Mouse (Mus musculus) forebrain, postnatal 0 days (tissue): ENCODE data around the gene Impdh1. TPM values are rescaled to one million over a fixed set of nuclear protein-coding genes. Genes with fewer than 3 reads are reported as not detected.

Experiments
- ATAC-seq: fragments of 200-750 bp; cut with Nextera tagmentation; 2 replicates; pipeline ENCODE4 v1.8.0; 2017; ENCODE audit warnings: mild to moderate bottlenecking, moderate library complexity
- DNase-seq: peaks from one replicate; pipeline ENCODE4 v3.0.0-alpha.2; 2015
- H3K27ac ChIP-seq: fragments of 300-500 bp; sonication (generic); 2 replicates; pipeline ENCODE4 v1.5.1; 2014; ENCODE audit warnings: low read depth, mild to moderate bottlenecking, antibody characterized with exemption, low read length, moderate library complexity, mixed read lengths
- H3K27me3 ChIP-seq: fragments of 300-500 bp; sonication (generic); 2 replicates; pipeline ENCODE4 v1.6.1; 2014; ENCODE audit warnings: mild to moderate bottlenecking, low read length, mixed read lengths; ENCODE audit not compliant: insufficient read depth
- H3K36me3 ChIP-seq: fragments of 300-500 bp; sonication (generic); 2 replicates; pipeline ENCODE4 v1.6.1; 2014; ENCODE audit warnings: mild to moderate bottlenecking, moderate library complexity; ENCODE audit not compliant: insufficient read depth
- H3K4me1 ChIP-seq: fragments of 300-500 bp; sonication (generic); 2 replicates; pipeline ENCODE4 v1.6.1; 2014; ENCODE audit warnings: antibody characterized with exemption; ENCODE audit not compliant: insufficient read depth
- H3K4me2 ChIP-seq: fragments of 300-500 bp; sonication (generic); 2 replicates; pipeline ENCODE4 v1.6.1; 2014; ENCODE audit warnings: low read depth, mild to moderate bottlenecking, moderate library complexity
- H3K4me3 ChIP-seq: fragments of 300-500 bp; sonication (generic); 2 replicates; pipeline ENCODE4 v1.5.1; 2014; ENCODE audit warnings: low read depth, low read length, mixed read lengths
- H3K9ac ChIP-seq: fragments of 300-500 bp; sonication (generic); 2 replicates; pipeline ENCODE4 v1.6.1; 2014; ENCODE audit warnings: mild to moderate bottlenecking
- H3K9me3 ChIP-seq: fragments of 300-500 bp; sonication (generic); 2 replicates; pipeline ENCODE4 v1.6.1; 2016; ENCODE audit warnings: low read length
- CTCF ChIP-seq: sonication (generic); IDR thresholded peaks from 2 replicates; pipeline ENCODE4 v1.5.1; 2016; ENCODE audit warnings: antibody characterized with exemption, control low read depth, low read depth
- WGBS: fragments of 180-500 bp; shearing (Covaris S2); extraction: QIAGEN DNeasy Blood & Tissue Kit; methylation state at CpG from one replicate; pipeline ENCODE4 v1.1.7; 2014; 5-methylcytosine and 5-hydroxymethylcytosine counted together
- polyA plus RNA-seq: library from polyadenylated mRNA; unstranded; fragments of >200 nt; fragmentation: Nextera tagmentation; extraction: Ambion mirVana; gene quantifications from 2 replicates; pipeline ENCODE4 v1.2.1, GENCODE M21; 2015
- total RNA-seq: library from RNA; depleted of rRNA; stranded (reverse); fragments of >200 nt; gene quantifications from 2 replicates; pipeline ENCODE4 v1.2.3, GENCODE M21; 2014

Impdh1 gene
- total and polyA plus RNA-seq, 2 experiments from 2014 or later, result 27.2 to 65.9 TPM

- no peaks in the 10 kb centered on the region for H3K36me3 ChIP-seq
- no peaks in the 10 kb centered on the region for H3K27me3 ChIP-seq
- DNase-seq, result no peak
- no peak overlapping the region for H3K27ac ChIP-seq
- H3K9ac ChIP-seq, result no peak overlapping the region
- H3K9me3 ChIP-seq, result no peaks in the 10 kb centered on the region
- H3K4me2 ChIP-seq, result no peak overlapping the region
- H3K4me3 ChIP-seq, result no peak overlapping the region
- no peaks in the 10 kb centered on the region for H3K4me1 ChIP-seq
- no peak for TF ChIP-seq CTCF
- ATAC-seq, result no peak
- 86% methylated on average over 3 of the region's 3 CpGs for WGBS
Observed at GRCm38 (mm10) chr6:29246183-29246582, 30.0 kb upstream of the Impdh1 start.

GRCm38 (mm10) chr6:29245272-29246120 lies 29.3 kb upstream of the Impdh1 start:
- Histone ChIP-seq H3K27ac (no peak overlapping the region), H3K36me3 (no peaks in the 10 kb centered on the region), H3K4me1 (no peaks in the 10 kb centered on the region), H3K4me3 (no peak overlapping the region), H3K9me3 (no peaks in the 10 kb centered on the region), H3K4me2 (no peak overlapping the region), H3K27me3 (no peaks in the 10 kb centered on the region), H3K9ac (no peak overlapping the region)
- DNase-seq, result no peak
- ATAC-seq, result no peak
- TF ChIP-seq CTCF, result no peak
- 88% methylated on average over 14 of the region's 14 CpGs for WGBS

DNA sequence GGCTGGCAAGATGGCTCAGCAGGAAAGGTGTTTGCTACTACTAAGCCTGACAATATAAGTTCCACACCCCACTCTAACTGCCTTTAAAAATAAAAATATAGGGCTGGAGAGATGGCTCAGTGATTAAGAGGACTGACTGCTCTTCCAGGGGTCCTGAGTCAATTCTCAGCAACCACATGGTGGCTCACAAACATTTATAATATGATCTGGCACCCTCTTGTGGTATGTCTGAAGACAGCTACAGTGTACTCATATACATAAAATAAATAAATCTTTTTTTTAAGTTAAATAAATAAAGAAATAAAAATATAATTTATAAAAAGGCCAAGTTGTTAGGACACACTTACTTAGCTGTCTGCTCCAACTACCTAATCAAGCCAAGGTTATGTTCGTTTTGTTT lies 26.1 kb upstream of the Impdh1 start:
- peak; percentile 27 for TF ChIP-seq CTCF
- no peak overlapping the region for H3K9ac ChIP-seq
- no peak for ATAC-seq
- H3K9me3 ChIP-seq, result no peaks in the 10 kb centered on the region
- no peak overlapping the region for H3K4me2 ChIP-seq
- H3K27ac ChIP-seq, result no peak overlapping the region
- no peak overlapping the region for H3K4me3 ChIP-seq
- no peaks in the 10 kb centered on the region for H3K36me3 ChIP-seq
- H3K27me3 ChIP-seq, result no peaks in the 10 kb centered on the region
- H3K4me1 ChIP-seq, result no peaks in the 10 kb centered on the region
- no peak for DNase-seq
- WGBS, result 65% methylated on average over 1 of the region's 1 CpGs

DNA sequence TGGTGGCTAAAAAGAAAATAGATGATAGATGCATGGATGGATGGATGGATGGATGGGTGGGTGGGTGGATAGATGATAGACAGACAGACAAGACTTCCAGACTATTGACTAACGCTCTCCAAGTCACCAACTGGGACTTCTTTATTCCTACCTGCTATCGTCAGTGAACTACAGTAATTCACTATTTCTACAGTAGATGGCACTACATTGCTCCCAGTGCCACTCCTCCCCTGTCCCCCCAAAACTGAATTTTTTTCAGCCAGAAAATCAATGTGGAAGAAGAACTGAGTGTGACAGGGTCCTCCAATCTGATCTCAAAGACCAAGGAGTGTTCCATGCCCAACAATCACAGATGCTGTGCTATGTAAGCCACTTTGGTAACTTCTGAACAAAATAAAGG lies 25.5 kb upstream of the Impdh1 start:
- no peaks in the 10 kb centered on the region for H3K9me3 ChIP-seq
- H3K27ac ChIP-seq, result no peak overlapping the region
- H3K4me1 ChIP-seq, result no peaks in the 10 kb centered on the region
- no peaks in the 10 kb centered on the region for H3K27me3 ChIP-seq
- no peak overlapping the region for H3K9ac ChIP-seq
- no peak overlapping the region for H3K4me2 ChIP-seq
- ATAC-seq (no peak), DNase-seq (no peak)
- no peaks in the 10 kb centered on the region for H3K36me3 ChIP-seq
- no peak overlapping the region for H3K4me3 ChIP-seq
- no peak; the same call in 1 of the 2 replicates for TF ChIP-seq CTCF
- 36% methylated on average over 2 of the region's 2 CpGs for WGBS

DNA sequence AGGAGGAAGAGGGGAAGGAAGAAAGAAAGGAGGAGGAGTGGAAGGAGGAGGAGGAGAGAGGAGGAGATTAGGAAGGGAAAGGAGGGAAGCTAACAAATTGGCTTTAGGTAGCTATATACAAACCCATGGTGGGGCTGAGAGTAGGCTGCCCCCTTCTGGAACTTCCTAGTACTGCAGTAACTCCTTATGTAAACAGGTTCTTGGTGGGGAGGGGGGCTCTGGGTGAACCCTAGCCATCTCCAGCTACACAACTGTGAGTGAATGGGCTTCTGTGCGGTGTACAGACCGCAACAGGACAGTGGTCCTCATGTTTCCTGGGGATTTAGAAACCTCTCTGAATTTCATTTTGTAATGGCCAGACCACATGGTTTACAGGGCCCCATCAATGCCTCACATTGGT lies 24.6 kb upstream of the Impdh1 start:
- Histone ChIP-seq H3K27ac (no peak overlapping the region), H3K4me2 (no peak overlapping the region), H3K9ac (no peak overlapping the region), H3K4me1 (no peaks in the 10 kb centered on the region), H3K36me3 (no peaks in the 10 kb centered on the region), H3K9me3 (no peaks in the 10 kb centered on the region), H3K4me3 (no peak overlapping the region), H3K27me3 (no peaks in the 10 kb centered on the region)
- no peak for ATAC-seq
- TF ChIP-seq CTCF, result peak; percentile 60
- peak; percentile 20 for DNase-seq
- WGBS, result 28% methylated on average over 2 of the region's 2 CpGs

DNA sequence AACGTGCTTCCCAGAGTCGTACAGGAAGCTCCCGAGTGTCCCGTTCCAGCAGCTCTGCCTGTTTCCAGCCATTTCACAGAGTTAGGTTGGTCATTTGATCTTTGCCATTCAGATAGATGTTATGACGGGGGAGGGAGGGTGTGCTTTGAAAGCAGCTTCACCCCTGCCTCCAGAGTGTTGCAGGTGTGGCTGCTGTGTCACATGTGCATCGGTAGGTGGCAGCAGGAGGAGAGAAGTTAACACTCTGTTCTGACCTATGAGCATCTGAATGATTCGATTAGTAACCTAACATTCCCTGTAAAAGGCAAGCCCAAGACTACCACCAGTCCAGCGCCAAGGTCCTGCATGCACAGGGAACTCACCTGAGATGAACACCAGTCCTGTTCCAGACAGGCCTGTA lies 18.1 kb upstream of the Impdh1 start:
- TF ChIP-seq CTCF, result peak; percentile 64
- Histone ChIP-seq H3K27ac (no peak overlapping the region), H3K9ac (no peak overlapping the region), H3K4me2 (no peak overlapping the region), H3K4me1 (no peaks in the 10 kb centered on the region), H3K27me3 (no peaks in the 10 kb centered on the region), H3K9me3 (no peaks in the 10 kb centered on the region), H3K36me3 (no peaks in the 10 kb centered on the region), H3K4me3 (no peak overlapping the region)
- WGBS, result 53% methylated on average over 8 of the region's 8 CpGs
- ATAC-seq (no peak), DNase-seq (peak; percentile 18)

DNA sequence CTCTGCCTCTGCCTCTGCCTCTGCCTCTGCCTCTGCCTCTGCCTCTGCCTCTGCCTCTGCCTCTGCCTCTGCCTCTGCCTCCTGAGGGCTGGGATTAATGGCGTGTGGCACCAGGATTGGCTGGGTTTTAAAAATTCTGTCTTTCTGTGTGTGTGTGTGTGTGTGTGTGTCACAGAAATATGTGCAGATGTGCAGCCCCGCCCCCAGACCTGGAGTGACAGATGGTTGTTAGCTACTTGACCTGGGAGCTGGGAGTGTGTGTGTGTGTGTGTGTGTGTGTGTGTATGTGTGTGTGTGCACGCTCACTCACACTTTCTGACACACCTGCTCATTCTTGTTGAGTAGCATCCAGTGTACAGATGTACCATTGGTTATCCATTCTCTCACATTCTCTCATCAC lies 17.5 kb upstream of the Impdh1 start:
- ATAC-seq, result no peak
- Histone ChIP-seq H3K9ac (no peak overlapping the region), H3K36me3 (no peaks in the 10 kb centered on the region), H3K27me3 (no peaks in the 10 kb centered on the region), H3K4me2 (no peak overlapping the region), H3K4me1 (no peaks in the 10 kb centered on the region), H3K9me3 (no peaks in the 10 kb centered on the region), H3K27ac (no peak overlapping the region), H3K4me3 (no peak overlapping the region)
- no peak for TF ChIP-seq CTCF
- WGBS, result 68% methylated on average over 3 of the region's 3 CpGs
- DNase-seq, result no peak
